22 mouse cellular contexts compared by ENCODE assay signal in genomic region chr4:33947584-33947983, GRCm38 (mm10). TPM values are rescaled to one million over a fixed set of nuclear protein-coding genes. Genes with fewer than 3 reads are reported as not detected.
"Had no signal": no experiment of that assay in that cellular context is flagged by ENCODE, and none has a peak within 500 bp of the region (broad histone marks: within the 10 kb centered on the region; RNA-seq: fewer than 3 reads in every experiment).

No protein-coding gene starts in this region.

- H3K9ac ChIP-seq: limb, embryonic 12.5 days; limb, embryonic 15.5 days; liver, embryonic 14.5 days; liver, postnatal 0 days; lung, embryonic 14.5 days; midbrain, embryonic 13.5 days; neural tube, embryonic 13.5 days; stomach, embryonic 15.5 days had no signal

- ATAC-seq: liver, postnatal 0 days; lung, postnatal 0 days; midbrain, embryonic 13.5 days; midbrain, embryonic 16.5 days had no signal

- H3K27me3 ChIP-seq: limb, embryonic 12.5 days; limb, embryonic 15.5 days; midbrain, embryonic 13.5 days; neural tube, embryonic 13.5 days; stomach, embryonic 15.5 days had no signal

- H3K9me3 ChIP-seq: limb, embryonic 12.5 days; limb, embryonic 15.5 days; midbrain, embryonic 13.5 days; neural tube, embryonic 13.5 days; stomach, embryonic 15.5 days had no signal

- H3K36me3 ChIP-seq: limb, embryonic 15.5 days; stomach, embryonic 15.5 days had no signal

- H3K4me3 ChIP-seq: limb, embryonic 12.5 days; limb, embryonic 15.5 days; midbrain, embryonic 13.5 days; myocyte; neural tube, embryonic 13.5 days; stomach, embryonic 15.5 days had no signal

- H3K4me1 ChIP-seq: limb, embryonic 12.5 days; limb, embryonic 15.5 days; midbrain, embryonic 13.5 days; neural tube, embryonic 13.5 days; stomach, embryonic 15.5 days had no signal

- DNase-seq: kidney, postnatal 14 days; kidney, postnatal 4 days; left cerebral cortex, postnatal 4 days; liver, postnatal 0 days; lung, embryonic 14.5 days; right cerebral cortex, postnatal 25 days; spleen, adult 18-20 months; thymus, postnatal 4 days had no signal

- H3K27ac ChIP-seq: limb, embryonic 12.5 days; limb, embryonic 15.5 days; liver, embryonic 14.5 days; macrophage; midbrain, embryonic 13.5 days; neural tube, embryonic 13.5 days; stomach, embryonic 15.5 days had no signal

- H3K4me2 ChIP-seq: limb, embryonic 12.5 days; limb, embryonic 15.5 days; liver, embryonic 11.5 days; lung, embryonic 14.5 days; midbrain, embryonic 13.5 days; neural tube, embryonic 13.5 days; stomach, embryonic 15.5 days had no signal

RNA-seq across cellular contexts. Expression of gene Cnr1, which starts 23.2 kb away (rescaled TPM):
- total RNA-seq: megakaryocyte, adult 5-6 weeks; monocyte, adult 5-6 weeks; neutrophil, adult 5-6 weeks had no signal
